15 mouse cellular contexts compared by ENCODE assay signal in genomic region chr3:154297499-154297898, GRCm38 (mm10). TPM values are rescaled to one million over a fixed set of nuclear protein-coding genes. Genes with fewer than 3 reads are reported as not detected.
DNase-seq lines count a peak whose midpoint lies in the region; ATAC-seq and TF ChIP-seq lines count a peak whose summit lies in the region.
"Had no signal": no experiment of that assay in that cellular context is flagged by ENCODE, and none has a peak within 500 bp of the region (broad histone marks: within the 10 kb centered on the region; RNA-seq: fewer than 3 reads in every experiment).

No protein-coding gene starts in this region.

- H3K4me1 ChIP-seq in forebrain, embryonic 14.5 days (ENCODE audit: control insufficient read depth, insufficient read depth, low read length): no peaks in the 10 kb centered on the region
- no peaks in the 10 kb centered on the region for H3K4me1 ChIP-seq in forebrain, embryonic 11.5 days (replicated peaks; ENCODE audit: control insufficient read depth, insufficient read depth, low read length)
- H3K4me1 ChIP-seq: embryonic facial prominence, embryonic 12.5 days; neural tube, embryonic 13.5 days had no signal

- H3K27me3 ChIP-seq in forebrain, embryonic 14.5 days (replicated peaks; ENCODE audit: control insufficient read depth, insufficient read depth, low read length): no peaks in the 10 kb centered on the region
- H3K27me3 ChIP-seq in forebrain, embryonic 11.5 days (ENCODE audit: control insufficient read depth, insufficient read depth, low read length): no peaks in the 10 kb centered on the region
- H3K27me3 ChIP-seq: embryonic facial prominence, embryonic 12.5 days; neural tube, embryonic 13.5 days had no signal

- H3K4me2 ChIP-seq in forebrain, embryonic 14.5 days (ENCODE audit: low read length): no peak overlapping the region
- no peak overlapping the region for H3K4me2 ChIP-seq in forebrain, embryonic 11.5 days (ENCODE audit: low read depth, low read length, severe bottlenecking)
- H3K4me2 ChIP-seq: embryonic facial prominence, embryonic 12.5 days; midbrain, embryonic 11.5 days; neural tube, embryonic 13.5 days had no signal

- 73% methylated on average over 6 of the region's 6 CpGs for WGBS in forebrain, embryonic 14.5 days
- 74% methylated on average over 6 of the region's 6 CpGs for WGBS in forebrain, embryonic 11.5 days

- no peak overlapping the region for H3K4me3 ChIP-seq in forebrain, embryonic 14.5 days (ENCODE audit: low read depth, low read length)
- no peak overlapping the region for H3K4me3 ChIP-seq in forebrain, embryonic 11.5 days (ENCODE audit: low read depth, low read length)
- H3K4me3 ChIP-seq in layer of hippocampus, adult 2 months: no peak overlapping the region
- H3K4me3 ChIP-seq: embryonic facial prominence, embryonic 12.5 days; heart, embryonic 10.5 days; limb, embryonic 10.5 days; neural tube, embryonic 13.5 days had no signal

- H3K9ac ChIP-seq in forebrain, embryonic 14.5 days (ENCODE audit: low read length): no peak overlapping the region
- H3K9ac ChIP-seq in forebrain, embryonic 11.5 days (ENCODE audit: low read length): no peak overlapping the region
- H3K9ac ChIP-seq: embryonic facial prominence, embryonic 12.5 days; neural tube, embryonic 13.5 days had no signal

- peak; percentile 73 for DNase-seq in forebrain, embryonic 14.5 days (ENCODE audit: low spot score)
- DNase-seq in forebrain, embryonic 11.5 days (ENCODE audit: low spot score): no peak
- DNase-seq in ovary, postnatal 36 days (ENCODE audit: low spot score): peak; percentile 8
- no peak for DNase-seq in ovary, postnatal 14 days (ENCODE audit: low spot score)
- DNase-seq in layer of hippocampus, adult 2 months (ENCODE audit: low spot score in 2 of 2): peak; percentile 27 to 44
- DNase-seq in lung, postnatal 36 days: peak; percentile 21
- DNase-seq in kidney, adult 11 months: no peak
- no peak for DNase-seq in kidney, postnatal 4 days
- DNase-seq: cerebellum, adult 2 months; kidney, postnatal 10 days had no signal

- no peak overlapping the region for H3K27ac ChIP-seq in forebrain, embryonic 14.5 days (ENCODE audit: low read depth, low read length)
- no peak overlapping the region for H3K27ac ChIP-seq in forebrain, embryonic 11.5 days (ENCODE audit: low read depth, low read length)
- no peak overlapping the region for H3K27ac ChIP-seq in layer of hippocampus, adult 2 months
- H3K27ac ChIP-seq: embryonic facial prominence, embryonic 12.5 days; heart, embryonic 10.5 days; limb, embryonic 10.5 days; neural tube, embryonic 13.5 days had no signal

- no peaks in the 10 kb centered on the region for H3K36me3 ChIP-seq in forebrain, embryonic 14.5 days (ENCODE audit: control insufficient read depth, insufficient read depth, low read length)
- no peaks in the 10 kb centered on the region for H3K36me3 ChIP-seq in forebrain, embryonic 11.5 days (ENCODE audit: control insufficient read depth, insufficient read depth, low read length)
- H3K36me3 ChIP-seq: embryonic facial prominence, embryonic 12.5 days; heart, embryonic 10.5 days; limb, embryonic 10.5 days; neural tube, embryonic 13.5 days had no signal

- TF ChIP-seq CTCF in layer of hippocampus, adult 2 months (conservative IDR thresholded peaks at IDR 0.05): no peak

- H3K9me3 ChIP-seq in forebrain, embryonic 14.5 days (replicated peaks; ENCODE audit: control insufficient read depth, low read length): no peaks in the 10 kb centered on the region
- no peaks in the 10 kb centered on the region for H3K9me3 ChIP-seq in forebrain, embryonic 11.5 days (ENCODE audit: control insufficient read depth, low read length)
- H3K9me3 ChIP-seq: embryonic facial prominence, embryonic 12.5 days; heart, embryonic 10.5 days; limb, embryonic 10.5 days; neural tube, embryonic 13.5 days had no signal

- peak; percentile 52; the same call in 1 of the 2 replicates for ATAC-seq in forebrain, embryonic 14.5 days
- ATAC-seq in forebrain, embryonic 11.5 days (replicated peaks; ENCODE audit: low FRiP score): no peak

RNA-seq across cellular contexts. Expression of gene Lhx8, which starts 33.0 kb away (rescaled TPM):
- 22.6 and 25.1 TPM in 2 replicates for polyA plus RNA-seq in forebrain, embryonic 14.5 days (2014; fragmentation: Nextera tagmentation; extraction: Ambion mirVana)
- 19.8 and 31.4 TPM in 2 replicates for polyA plus RNA-seq in forebrain, embryonic 11.5 days (2014; fragmentation: Nextera tagmentation; extraction: Ambion mirVana)
- not detected for total RNA-seq in layer of hippocampus, adult 2 months (2021)
- polyA plus RNA-seq: cerebellum, adult 2 months; limb, embryonic 10.5 days; neural tube, embryonic 13.5 days had no signal

Comparison
In these comparisons a context has a peak if more than half of its experiments do, and no peak if none do; other contexts are left out.
1. DNase-seq: peak in forebrain, embryonic 14.5 days (single experiment), ovary, postnatal 36 days (single experiment), layer of hippocampus, adult 2 months (2 of 2) and lung, postnatal 36 days (single experiment); none in forebrain, embryonic 11.5 days (single experiment), ovary, postnatal 14 days (single experiment), kidney, adult 11 months (single experiment) and kidney, postnatal 4 days (0 of 2).